Mouse (Mus musculus) embryonic facial prominence, embryonic 15.5 days (tissue): ENCODE measurements at regions not wholly inside any gene's neighbourhood (a gene's known extent, or its start where the extent isn't known, plus 50 kb on each side); places are given as distances from the start of the nearest gene placed in this dataset.

ENCODE experiments used
- ATAC-seq: fragments of 200-750 bp; cut with Nextera tagmentation; 2 replicates; pipeline ENCODE4 v1.8.0; 2017; ENCODE audit warnings: low read depth, moderate TSS enrichment; ENCODE audit not compliant: insufficient number of reproducible peaks, low FRiP score, low TSS enrichment
- H3K27ac ChIP-seq: fragments of 300-500 bp; sonication (generic); replicated peaks from 2 replicates; pipeline ENCODE4 v1.5.1; 2015; ENCODE audit warnings: mild to moderate bottlenecking, inconsistent platforms
- H3K27me3 ChIP-seq: fragments of 300-500 bp; sonication (generic); 2 replicates; pipeline ENCODE4 v1.6.1; 2015; ENCODE audit warnings: inconsistent platforms
- H3K36me3 ChIP-seq: fragments of 300-500 bp; sonication (generic); 2 replicates; pipeline ENCODE4 v1.6.1; 2015; ENCODE audit warnings: mild to moderate bottlenecking, inconsistent platforms
- H3K4me1 ChIP-seq: fragments of 300-500 bp; sonication (generic); 2 replicates; pipeline ENCODE4 v1.6.1; 2015; ENCODE audit warnings: inconsistent platforms
- H3K4me2 ChIP-seq: fragments of 300-500 bp; sonication (generic); replicated peaks from 2 replicates; pipeline ENCODE4 v1.6.1; 2015; ENCODE audit warnings: mild to moderate bottlenecking, inconsistent platforms
- H3K4me3 ChIP-seq: fragments of 300-500 bp; sonication (generic); replicated peaks from 2 replicates; pipeline ENCODE4 v1.5.1; 2015; ENCODE audit warnings: mild to moderate bottlenecking, inconsistent platforms
- H3K9ac ChIP-seq: fragments of 300-500 bp; sonication (generic); 2 replicates; pipeline ENCODE4 v1.6.1; 2015; ENCODE audit warnings: inconsistent platforms
- H3K9me3 ChIP-seq: fragments of 300-500 bp; sonication (generic); replicated peaks from 2 replicates; pipeline ENCODE4 v1.6.1; 2016; ENCODE audit warnings: inconsistent platforms
- WGBS: fragments of 180-500 bp; shearing (Covaris S2); methylation state at CpG from one replicate; pipeline ENCODE4 v1.1.7; 2015; 5-methylcytosine and 5-hydroxymethylcytosine counted together

DNA sequence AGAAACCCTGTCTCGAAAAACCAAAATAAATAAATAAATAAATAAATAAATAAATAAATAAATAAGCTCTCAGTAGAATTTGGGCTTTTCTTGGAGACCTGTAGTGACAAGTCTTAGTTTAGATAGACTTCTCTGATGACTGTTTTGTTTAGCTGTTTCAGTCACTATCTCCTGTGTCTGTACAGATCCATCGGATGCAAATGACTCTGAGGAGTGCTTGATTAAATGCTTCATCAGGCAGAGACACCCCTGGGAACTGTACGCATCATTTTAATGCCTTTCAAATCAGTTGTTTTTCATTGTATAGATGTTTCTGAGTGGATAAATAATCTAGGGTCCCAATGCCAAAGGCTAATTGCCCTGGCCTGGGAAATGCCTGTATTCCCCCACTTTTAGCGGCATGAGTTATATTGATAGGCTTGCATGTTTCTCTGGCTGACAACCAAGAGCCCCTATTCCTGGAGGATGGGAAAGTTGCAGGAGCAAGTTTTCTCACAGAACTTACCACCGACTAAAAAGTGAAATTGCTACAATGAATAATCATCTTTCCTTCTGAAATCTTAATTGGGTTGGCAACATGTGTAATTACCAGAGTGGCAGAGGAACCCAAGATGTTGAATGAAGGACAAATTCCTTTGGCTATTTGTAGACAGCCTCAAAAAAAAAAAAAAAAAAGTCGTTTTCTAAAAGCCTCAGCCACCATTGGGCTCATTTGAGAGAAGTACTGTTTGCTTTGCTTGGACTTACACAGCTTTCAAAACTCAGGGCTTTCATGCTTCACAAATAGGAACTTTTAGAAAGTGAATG, 245.7 kb upstream of the Xrcc4 start:
- WGBS = 59% methylated on average over 6 of the region's 6 CpGs
- no peak overlapping the region for H3K9ac ChIP-seq
- ATAC-seq = no peak
- no peaks in the 10 kb centered on the region for H3K9me3 ChIP-seq
- H3K27ac ChIP-seq = no peak overlapping the region
- H3K4me2 ChIP-seq = no peak overlapping the region
- no peaks in the 10 kb centered on the region for H3K36me3 ChIP-seq
- no peaks in the 10 kb centered on the region for H3K27me3 ChIP-seq
- no peaks in the 10 kb centered on the region for H3K4me1 ChIP-seq
- H3K4me3 ChIP-seq = no peak overlapping the region

DNA sequence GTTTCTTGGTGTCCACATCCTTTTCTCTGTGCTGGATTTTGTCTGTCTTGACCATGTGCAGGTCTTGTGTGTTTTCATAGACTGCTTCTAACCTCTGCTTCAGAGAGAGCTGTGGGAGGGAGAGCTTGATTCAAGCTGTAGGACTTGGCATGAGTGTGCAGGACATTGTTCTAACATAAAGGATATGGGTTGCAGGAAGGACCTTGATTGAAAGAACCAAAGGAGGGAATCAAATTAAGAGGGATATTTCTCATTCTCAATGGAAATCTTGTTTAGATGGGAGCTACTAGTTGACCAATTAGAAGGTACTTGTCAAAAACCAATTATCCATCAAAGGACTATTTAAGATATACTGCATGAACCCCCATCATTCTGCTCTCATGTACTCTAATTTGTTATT, 244.9 kb upstream of the Xrcc4 start:
- Histone ChIP-seq H3K4me1 (no peaks in the 10 kb centered on the region), H3K9me3 (no peaks in the 10 kb centered on the region), H3K9ac (no peak overlapping the region), H3K4me3 (no peak overlapping the region), H3K4me2 (no peak overlapping the region), H3K36me3 (no peaks in the 10 kb centered on the region), H3K27ac (no peak overlapping the region), H3K27me3 (no peaks in the 10 kb centered on the region)
- no peak for ATAC-seq

DNA sequence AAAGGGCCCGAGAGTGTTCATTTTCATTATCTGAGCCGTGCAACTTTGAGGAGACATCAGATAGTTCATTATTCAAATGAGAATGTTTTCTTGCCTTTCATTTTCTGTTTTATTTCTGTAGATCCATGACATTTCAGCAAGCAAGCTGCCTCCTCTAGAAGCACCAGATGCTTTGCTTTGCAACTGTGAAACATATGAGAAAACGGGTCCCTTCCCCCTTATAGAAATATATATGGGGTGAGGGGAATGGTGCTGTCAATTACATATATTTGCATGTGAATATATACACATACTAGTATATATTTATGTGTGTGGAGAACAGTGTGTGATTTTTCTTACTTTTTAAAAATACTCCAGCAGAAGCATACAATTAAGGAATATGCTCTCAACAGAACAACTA, 235.8 kb upstream of the Xrcc4 start:
- 41% methylated on average over 3 of the region's 3 CpGs for WGBS

DNA sequence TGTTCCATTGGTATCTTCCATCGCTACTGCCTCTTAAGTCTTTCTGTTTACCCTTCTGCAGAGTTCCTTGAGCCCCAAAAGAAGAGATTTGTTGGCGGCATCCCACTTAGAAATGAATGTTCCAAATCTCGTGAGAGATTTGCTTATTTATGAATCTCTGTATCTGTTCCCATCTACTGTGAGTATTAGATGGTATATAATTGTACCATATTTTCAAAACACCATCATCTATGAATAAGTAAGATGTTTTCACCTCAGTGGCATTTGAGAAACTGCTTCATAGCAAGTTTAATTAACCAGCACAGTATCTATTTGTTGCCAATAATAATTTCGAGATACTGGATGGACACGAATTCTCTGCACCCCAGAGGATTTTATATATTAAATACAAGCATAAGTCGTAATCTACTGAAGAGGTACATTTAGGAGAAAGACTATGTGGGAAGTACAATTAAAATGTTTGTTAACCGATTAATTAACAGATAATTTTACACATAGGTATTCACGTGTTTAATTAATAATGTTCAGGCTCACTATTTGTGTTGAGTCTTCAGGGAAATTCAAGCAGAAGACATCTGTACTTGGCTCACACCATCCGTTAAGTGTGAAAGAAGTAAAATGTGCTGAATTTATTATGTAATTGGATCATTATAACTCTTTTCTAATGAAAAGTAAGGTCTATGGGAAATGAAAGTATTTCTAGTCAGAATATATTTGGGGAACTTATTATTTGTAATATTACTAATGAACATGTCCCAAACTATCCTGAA, 224.0 kb upstream of the Xrcc4 start:
- H3K9ac ChIP-seq = no peak overlapping the region
- H3K4me1 ChIP-seq = 0 out of 2 replicates have a peak, but pooled peaks cover 5% of the 10 kb centered on the region
- H3K9me3 ChIP-seq = no peaks in the 10 kb centered on the region
- no peaks in the 10 kb centered on the region for H3K27me3 ChIP-seq
- H3K36me3 ChIP-seq = no peaks in the 10 kb centered on the region
- no peak overlapping the region for H3K4me2 ChIP-seq
- WGBS = 90% methylated on average over 9 of the region's 9 CpGs
- no peak for ATAC-seq
- H3K27ac ChIP-seq = no peak overlapping the region
- H3K4me3 ChIP-seq = no peak overlapping the region

More for the DNA sequence above, 235.8 kb upstream of the Xrcc4 start:
- H3K4me2 ChIP-seq = no peak overlapping the region
- no peak overlapping the region for H3K9ac ChIP-seq
- H3K9me3 ChIP-seq = no peaks in the 10 kb centered on the region
- H3K27ac ChIP-seq = no peak overlapping the region
- H3K36me3 ChIP-seq = no peaks in the 10 kb centered on the region
- no peak overlapping the region for H3K4me3 ChIP-seq
- no peaks in the 10 kb centered on the region for H3K27me3 ChIP-seq
- no peaks in the 10 kb centered on the region for H3K4me1 ChIP-seq
- no peak for ATAC-seq

DNA sequence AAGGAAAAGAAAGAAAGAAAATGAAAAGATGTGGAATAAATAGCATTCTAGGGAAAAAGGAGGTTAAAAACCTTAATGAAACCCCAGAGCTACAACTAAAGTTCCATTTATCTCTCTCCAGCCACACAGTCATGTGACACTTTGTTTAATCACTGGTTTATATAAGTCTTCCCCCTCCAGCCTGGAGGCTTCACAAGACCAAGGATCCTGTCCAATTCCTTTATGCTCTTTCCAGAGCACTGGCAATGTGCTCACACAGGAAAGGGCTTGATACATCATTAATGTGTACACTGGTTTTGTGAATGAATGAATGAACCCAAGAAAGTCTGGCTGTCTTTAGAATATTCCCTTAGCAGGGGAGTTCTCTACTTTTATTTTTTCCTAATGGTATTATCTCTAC, 221.1 kb upstream of the Xrcc4 start:
- Histone ChIP-seq H3K4me2 (no peak overlapping the region), H3K27ac (no peak overlapping the region), H3K9ac (no peak overlapping the region), H3K36me3 (no peaks in the 10 kb centered on the region), H3K27me3 (no peaks in the 10 kb centered on the region), H3K4me1 (0 out of 2 replicates have a peak, but pooled peaks cover 3% of the 10 kb centered on the region), H3K4me3 (no peak overlapping the region), H3K9me3 (no peaks in the 10 kb centered on the region)
- no peak for ATAC-seq

DNA sequence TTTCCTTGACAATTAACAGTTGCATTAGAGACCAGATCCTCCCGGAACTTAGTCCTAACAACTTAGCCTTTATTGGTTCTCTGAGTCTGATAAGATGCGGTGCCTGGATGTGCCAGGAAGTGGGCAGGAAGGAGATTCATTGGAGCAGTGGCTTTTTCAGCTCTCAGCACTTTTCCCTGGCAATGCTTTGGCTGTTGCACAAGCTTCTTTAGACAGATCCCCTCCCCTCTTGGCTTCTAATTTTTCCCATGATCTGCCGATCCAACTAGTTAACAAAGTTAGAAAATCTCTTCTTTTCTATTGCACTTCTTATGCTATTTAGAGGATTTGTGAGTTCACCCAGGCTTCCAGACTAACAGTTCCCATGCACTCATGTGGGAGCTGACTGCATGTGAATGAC, 211.1 kb upstream of the Xrcc4 start:
- Histone ChIP-seq H3K27me3 (no peaks in the 10 kb centered on the region), H3K4me2 (no peak overlapping the region), H3K4me3 (no peak overlapping the region), H3K9me3 (no peaks in the 10 kb centered on the region), H3K4me1 (no peaks in the 10 kb centered on the region), H3K27ac (no peak overlapping the region), H3K9ac (no peak overlapping the region), H3K36me3 (no peaks in the 10 kb centered on the region)
- 78% methylated on average over 3 of the region's 3 CpGs for WGBS
- ATAC-seq = no peak

DNA sequence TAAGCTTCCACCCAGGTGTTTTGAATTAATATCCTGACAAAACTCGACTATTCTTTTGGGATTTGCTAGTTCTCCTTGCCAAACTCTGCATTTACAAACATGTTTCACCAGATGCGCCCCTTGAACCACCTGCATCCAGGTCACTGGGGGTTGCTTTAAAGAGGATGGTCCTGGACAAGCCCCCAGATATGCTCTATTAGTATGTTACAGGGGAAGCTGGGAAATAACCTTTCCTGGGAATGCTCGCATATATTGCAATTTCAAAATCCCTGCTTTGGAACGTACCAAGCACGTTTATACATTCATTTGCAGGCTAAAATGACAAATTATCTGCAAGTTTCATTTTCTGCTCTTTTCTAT, 205.2 kb upstream of the Xrcc4 start:
- 0 out of 2 replicates have a peak, but pooled peaks have one; percentile 24 for ATAC-seq
- 43% methylated on average over 5 of the region's 5 CpGs for WGBS
- H3K4me1 ChIP-seq = peaks cover 3% of the 10 kb centered on the region; the same call in 1 of the 2 replicates

DNA sequence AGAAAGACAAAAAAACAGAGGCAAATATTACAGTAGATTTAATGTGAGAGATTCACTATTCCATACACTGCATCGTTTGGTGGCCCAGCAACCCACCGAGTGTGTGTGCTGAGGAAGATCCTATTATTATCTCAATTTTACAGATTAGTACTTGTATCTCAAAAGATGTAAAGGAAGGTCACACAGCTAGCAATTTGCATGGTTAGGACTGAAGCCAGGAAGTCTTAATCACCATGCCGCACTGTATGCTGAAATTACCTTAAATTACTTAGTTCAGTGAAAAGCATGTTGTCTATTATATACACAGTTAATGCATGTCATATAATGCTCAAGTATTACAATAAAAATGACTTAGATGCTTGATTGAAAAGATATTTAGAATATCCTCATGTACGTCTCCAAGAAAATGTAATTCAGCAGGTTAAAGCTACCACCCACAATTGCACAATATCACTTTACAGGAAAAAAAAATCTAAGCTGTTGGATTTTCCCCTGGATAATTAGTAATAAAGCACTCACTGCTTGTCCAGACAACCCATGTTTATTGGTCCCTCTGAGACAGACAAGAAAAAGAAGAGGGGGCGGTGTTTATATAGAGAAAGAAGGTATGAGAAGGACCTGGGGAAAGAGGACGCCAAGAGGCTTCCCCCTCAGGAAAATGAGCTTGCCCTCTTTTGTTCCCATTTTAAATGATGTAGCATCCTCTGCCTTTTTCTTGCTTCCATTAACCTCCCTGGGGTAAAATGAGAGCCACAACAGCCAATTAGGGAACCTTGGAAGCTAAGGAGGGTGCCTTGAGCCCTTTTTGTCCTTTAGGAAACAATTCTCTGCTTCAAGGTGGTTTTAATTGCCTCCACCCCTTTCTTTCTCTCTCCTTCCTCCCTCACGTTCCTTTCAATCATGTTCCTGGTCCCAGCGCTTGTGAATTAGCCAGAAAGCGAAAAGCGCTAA, 204.6 kb upstream of the Xrcc4 start:
- Histone ChIP-seq H3K4me3 (no peak overlapping the region), H3K4me1 (peaks cover 3% of the 10 kb centered on the region; the same call in 1 of the 2 replicates), H3K36me3 (no peaks in the 10 kb centered on the region), H3K9ac (no peak overlapping the region), H3K27ac (peak overlapping the region; percentile 61), H3K27me3 (no peaks in the 10 kb centered on the region), H3K9me3 (no peaks in the 10 kb centered on the region), H3K4me2 (no peak overlapping the region)
- ATAC-seq = peak; percentile 86
- WGBS = 26% methylated on average over 10 of the region's 10 CpGs

More for the DNA sequence above, 205.2 kb upstream of the Xrcc4 start:
- Histone ChIP-seq H3K27ac (peak overlapping the region; percentile 61; the same call in 1 of the 2 replicates), H3K4me3 (no peak overlapping the region), H3K27me3 (no peaks in the 10 kb centered on the region), H3K9ac (no peak overlapping the region), H3K9me3 (no peaks in the 10 kb centered on the region), H3K4me2 (no peak overlapping the region), H3K36me3 (no peaks in the 10 kb centered on the region)

DNA sequence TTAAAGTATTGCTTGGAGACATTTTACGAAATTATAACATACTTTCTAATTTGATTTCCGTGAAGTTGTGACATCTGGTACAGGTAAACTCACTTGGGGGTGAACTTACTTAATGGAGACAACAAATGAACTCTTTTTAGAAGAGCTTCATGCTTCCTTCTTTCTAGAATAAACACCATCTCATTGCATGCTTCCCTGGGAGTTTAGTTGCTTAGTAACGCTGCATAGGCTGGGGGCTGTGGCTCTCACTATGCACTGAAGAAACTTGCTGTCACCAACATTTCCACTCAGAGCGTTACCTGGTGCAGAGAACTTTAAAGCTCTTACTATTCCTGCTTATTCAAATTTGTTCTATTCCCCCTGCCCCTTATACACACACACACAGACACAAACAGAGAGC, 203.5 kb upstream of the Xrcc4 start:
- 58% methylated on average over 4 of the region's 4 CpGs for WGBS
- Histone ChIP-seq H3K36me3 (no peaks in the 10 kb centered on the region), H3K9ac (no peak overlapping the region), H3K4me2 (no peak overlapping the region), H3K27ac (no peak overlapping the region), H3K4me3 (no peak overlapping the region), H3K9me3 (no peaks in the 10 kb centered on the region), H3K4me1 (peaks cover 3% of the 10 kb centered on the region; the same call in 1 of the 2 replicates), H3K27me3 (no peaks in the 10 kb centered on the region)
- ATAC-seq = no peak

DNA sequence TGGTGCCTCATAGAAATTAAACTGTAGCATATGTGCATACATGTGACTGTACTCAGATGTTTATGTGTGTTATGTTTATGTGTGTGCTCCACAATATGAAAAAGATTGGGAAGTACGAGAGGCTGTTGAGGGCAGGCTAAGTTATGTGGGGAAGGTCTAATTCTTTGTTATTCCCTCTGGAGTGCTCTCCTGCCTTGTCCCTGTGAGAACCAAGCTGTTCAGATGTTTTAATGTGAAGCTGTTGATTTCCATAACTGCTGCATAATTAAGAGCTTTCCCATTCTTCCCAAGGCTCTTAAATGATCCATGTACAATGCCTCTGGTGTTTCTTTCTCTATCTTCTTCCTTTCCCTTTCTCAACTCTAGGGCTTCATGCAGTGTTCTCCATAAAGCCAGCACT, 202.7 kb upstream of the Xrcc4 start:
- H3K9ac ChIP-seq = no peak overlapping the region
- ATAC-seq = no peak
- peaks cover 3% of the 10 kb centered on the region; the same call in 1 of the 2 replicates for H3K4me1 ChIP-seq
- no peak overlapping the region for H3K4me3 ChIP-seq
- H3K27me3 ChIP-seq = no peaks in the 10 kb centered on the region
- no peak overlapping the region for H3K4me2 ChIP-seq
- no peaks in the 10 kb centered on the region for H3K36me3 ChIP-seq
- H3K9me3 ChIP-seq = no peaks in the 10 kb centered on the region
- no peak overlapping the region for H3K27ac ChIP-seq
- WGBS = 40% methylated on average over 1 of the region's 1 CpGs

DNA sequence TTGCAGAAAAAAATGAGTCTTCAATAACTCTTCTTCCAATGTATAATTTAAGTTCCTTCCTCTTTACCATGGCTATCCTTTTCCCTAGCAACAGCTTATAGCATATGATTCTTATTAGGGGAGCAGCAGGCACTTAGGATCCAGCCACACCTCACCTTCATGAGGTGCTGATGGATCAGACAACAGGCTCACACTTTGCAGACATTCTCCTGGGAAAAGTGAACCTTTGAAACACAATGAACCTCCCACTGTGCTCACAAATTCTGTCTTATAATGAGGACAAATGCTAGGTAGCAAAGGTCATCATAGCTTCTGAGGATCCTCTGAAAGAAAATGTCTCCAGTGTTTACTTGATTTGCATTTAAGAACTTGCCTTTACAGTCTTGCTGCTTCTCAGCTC, 191.6 kb upstream of the Xrcc4 start:
- H3K4me2 ChIP-seq = no peak overlapping the region
- ATAC-seq = no peak

More for the DNA sequence above, 191.6 kb upstream of the Xrcc4 start:
- no peak overlapping the region for H3K4me3 ChIP-seq
- no peaks in the 10 kb centered on the region for H3K4me1 ChIP-seq
- H3K27me3 ChIP-seq = no peaks in the 10 kb centered on the region
- no peaks in the 10 kb centered on the region for H3K36me3 ChIP-seq
- H3K9ac ChIP-seq = no peak overlapping the region
- H3K27ac ChIP-seq = no peak overlapping the region
- H3K9me3 ChIP-seq = no peaks in the 10 kb centered on the region
